Mouse (Mus musculus) stomach, embryonic 15.5 days (tissue): ENCODE results near the gene Epas1. TPM values are rescaled to one million over a fixed set of nuclear protein-coding genes. Genes with fewer than 3 reads are reported as not detected.

Source experiments
- ATAC-seq: fragments of 200-750 bp; cut with Nextera tagmentation; 2 replicates; pipeline ENCODE4 v1.8.0; 2017; ENCODE audit warnings: low read depth, moderate number of reproducible peaks, moderate TSS enrichment; ENCODE audit not compliant: insufficient read depth, low FRiP score
- H3K27ac ChIP-seq: fragments of 300-500 bp; sonication (generic); 2 replicates; pipeline ENCODE4 v1.5.1; 2015; ENCODE audit warnings: mild to moderate bottlenecking, inconsistent platforms
- H3K27me3 ChIP-seq: fragments of 300-500 bp; sonication (generic); replicated peaks from 2 replicates; pipeline ENCODE4 v1.6.1; 2015; ENCODE audit warnings: inconsistent platforms
- H3K36me3 ChIP-seq: fragments of 300-500 bp; sonication (generic); 2 replicates; pipeline ENCODE4 v1.6.1; 2015; ENCODE audit warnings: inconsistent platforms
- H3K4me1 ChIP-seq: fragments of 300-500 bp; sonication (generic); 2 replicates; pipeline ENCODE4 v1.6.1; 2015; ENCODE audit warnings: inconsistent platforms
- H3K4me2 ChIP-seq: fragments of 300-500 bp; sonication (generic); 2 replicates; pipeline ENCODE4 v1.6.1; 2015; ENCODE audit warnings: mild to moderate bottlenecking, inconsistent platforms
- H3K4me3 ChIP-seq: fragments of 300-500 bp; sonication (generic); replicated peaks from 2 replicates; pipeline ENCODE4 v1.5.1; 2015; ENCODE audit warnings: inconsistent platforms
- H3K9ac ChIP-seq: fragments of 300-500 bp; sonication (generic); 2 replicates; pipeline ENCODE4 v1.6.1; 2015; ENCODE audit warnings: inconsistent platforms
- H3K9me3 ChIP-seq: fragments of 300-500 bp; sonication (generic); 2 replicates; pipeline ENCODE4 v1.6.1; 2016; ENCODE audit warnings: inconsistent platforms
- WGBS: fragments of 180-500 bp; shearing (Covaris S2); methylation state at CpG from one replicate; pipeline ENCODE4 v1.1.7; 2015; 5-methylcytosine and 5-hydroxymethylcytosine counted together
- polyA plus RNA-seq: library from polyadenylated mRNA; unstranded; fragments of >200 nt; fragmentation: Nextera tagmentation; extraction: Ambion mirVana; gene quantifications from 2 replicates; pipeline ENCODE4 v1.2.1, GENCODE M21; 2015

Gene Epas1
- polyA plus RNA-seq, 1 experiment from 2014 or later: 4.2 TPM

GRCm38 (mm10) chr17:86779191-86780130 is 26.0 kb downstream of the Epas1 start:
- Histone ChIP-seq H3K4me2 (no peak overlapping the region), H3K9me3 (no peaks in the 10 kb centered on the region), H3K27ac (no peak overlapping the region), H3K27me3 (no peaks in the 10 kb centered on the region), H3K4me3 (no peak overlapping the region), H3K9ac (no peak overlapping the region), H3K36me3 (no peaks in the 10 kb centered on the region), H3K4me1 (no peaks in the 10 kb centered on the region)
- WGBS: 54% methylated on average over 15 of the region's 15 CpGs
- no peak for ATAC-seq

- WGBS: 73% methylated on average over 6 of the region's 6 CpGs
- H3K27me3 ChIP-seq: no peaks in the 10 kb centered on the region
- no peaks in the 10 kb centered on the region for H3K9me3 ChIP-seq
- H3K4me1 ChIP-seq: no peaks in the 10 kb centered on the region
- no peaks in the 10 kb centered on the region for H3K36me3 ChIP-seq
- no peak overlapping the region for H3K27ac ChIP-seq
- H3K9ac ChIP-seq: no peak overlapping the region
- H3K4me2 ChIP-seq: no peak overlapping the region
- H3K4me3 ChIP-seq: no peak overlapping the region
- no peak for ATAC-seq
Measured at GRCm38 (mm10) chr17:86780708-86781318, 27.3 kb downstream of the Epas1 start.

GRCm38 (mm10) chr17:86781755-86782400 is 28.4 kb downstream of the Epas1 start:
- Histone ChIP-seq H3K9me3 (no peaks in the 10 kb centered on the region), H3K4me3 (no peak overlapping the region), H3K27me3 (no peaks in the 10 kb centered on the region), H3K36me3 (no peaks in the 10 kb centered on the region), H3K4me1 (no peaks in the 10 kb centered on the region), H3K9ac (no peak overlapping the region), H3K27ac (no peak overlapping the region), H3K4me2 (no peak overlapping the region)
- 65% methylated on average over 12 of the region's 12 CpGs for WGBS
- ATAC-seq: no peak

- Histone ChIP-seq H3K27ac (no peak overlapping the region), H3K9ac (no peak overlapping the region), H3K4me1 (peaks cover 4% of the 10 kb centered on the region; the same call in 1 of the 2 replicates), H3K4me3 (no peak overlapping the region), H3K9me3 (no peaks in the 10 kb centered on the region), H3K4me2 (no peak overlapping the region), H3K27me3 (no peaks in the 10 kb centered on the region), H3K36me3 (no peaks in the 10 kb centered on the region)
- ATAC-seq: no peak
- WGBS: 77% methylated on average over 10 of the region's 10 CpGs
Measured at GRCm38 (mm10) chr17:86784405-86784977, 31.0 kb downstream of the Epas1 start.

- no peaks in the 10 kb centered on the region for H3K36me3 ChIP-seq
- H3K4me3 ChIP-seq: no peak overlapping the region
- no peak overlapping the region for H3K4me2 ChIP-seq
- H3K9ac ChIP-seq: no peak overlapping the region
- no peak for ATAC-seq
- no peaks in the 10 kb centered on the region for H3K27me3 ChIP-seq
- H3K9me3 ChIP-seq: no peaks in the 10 kb centered on the region
- no peak overlapping the region for H3K27ac ChIP-seq
- WGBS: 51% methylated on average over 7 of the region's 7 CpGs
- H3K4me1 ChIP-seq: peaks cover 4% of the 10 kb centered on the region; the same call in 1 of the 2 replicates
Measured at GRCm38 (mm10) chr17:86785612-86786011, 32.1 kb downstream of the Epas1 start.

GRCm38 (mm10) chr17:86786496-86786895 is 33.0 kb downstream of the Epas1 start:
- H3K27ac ChIP-seq: 0 out of 2 replicates have a peak overlapping the region, but pooled peaks have one; percentile 8
- no peaks in the 10 kb centered on the region for H3K9me3 ChIP-seq
- H3K4me2 ChIP-seq: no peak overlapping the region
- ATAC-seq: no peak
- no peak overlapping the region for H3K9ac ChIP-seq
- no peaks in the 10 kb centered on the region for H3K36me3 ChIP-seq
- H3K4me1 ChIP-seq: peaks cover 4% of the 10 kb centered on the region; the same call in 1 of the 2 replicates
- no peak overlapping the region for H3K4me3 ChIP-seq
- 76% methylated on average over 7 of the region's 7 CpGs for whole genome bisulfite sequencing
- no peaks in the 10 kb centered on the region for H3K27me3 ChIP-seq

- Histone ChIP-seq H3K4me1 (peaks cover 4% of the 10 kb centered on the region; the same call in 1 of the 2 replicates), H3K27me3 (no peaks in the 10 kb centered on the region), H3K36me3 (no peaks in the 10 kb centered on the region), H3K4me3 (no peak overlapping the region), H3K9me3 (no peaks in the 10 kb centered on the region), H3K27ac (no peak overlapping the region), H3K9ac (no peak overlapping the region), H3K4me2 (no peak overlapping the region)
- no peak for ATAC-seq
- 63% methylated on average over 7 of the region's 7 CpGs for WGBS
Measured at GRCm38 (mm10) chr17:86787805-86788204, 34.3 kb downstream of the Epas1 start.

- no peak overlapping the region for H3K4me2 ChIP-seq
- H3K4me3 ChIP-seq: no peak overlapping the region
- no peaks in the 10 kb centered on the region for H3K9me3 ChIP-seq
- 49% methylated on average over 6 of the region's 6 CpGs for WGBS
- H3K27ac ChIP-seq: no peak overlapping the region
- no peaks in the 10 kb centered on the region for H3K36me3 ChIP-seq
- peaks cover 4% of the 10 kb centered on the region; the same call in 1 of the 2 replicates for H3K4me1 ChIP-seq
- H3K27me3 ChIP-seq: no peaks in the 10 kb centered on the region
- ATAC-seq: no peak
- H3K9ac ChIP-seq: no peak overlapping the region
Measured at GRCm38 (mm10) chr17:86788316-86788715, 34.8 kb downstream of the Epas1 start.

- Histone ChIP-seq H3K27me3 (no peaks in the 10 kb centered on the region), H3K4me1 (peaks cover 4% of the 10 kb centered on the region; the same call in 1 of the 2 replicates), H3K4me3 (no peak overlapping the region), H3K36me3 (no peaks in the 10 kb centered on the region), H3K9ac (no peak overlapping the region), H3K4me2 (no peak overlapping the region), H3K27ac (no peak overlapping the region), H3K9me3 (no peaks in the 10 kb centered on the region)
- ATAC-seq: no peak
- WGBS: 86% methylated on average over 8 of the region's 8 CpGs
Measured at GRCm38 (mm10) chr17:86791925-86792324, 38.4 kb downstream of the Epas1 start.

GRCm38 (mm10) chr17:86795773-86796172 is 42.3 kb downstream of the Epas1 start:
- H3K36me3 ChIP-seq: no peaks in the 10 kb centered on the region
- no peak for ATAC-seq
- no peak overlapping the region for H3K4me3 ChIP-seq
- 0 out of 2 replicates have a peak, but pooled peaks cover 4% of the 10 kb centered on the region for H3K4me1 ChIP-seq
- no peak overlapping the region for H3K9ac ChIP-seq
- H3K9me3 ChIP-seq: no peaks in the 10 kb centered on the region
- no peaks in the 10 kb centered on the region for H3K27me3 ChIP-seq
- H3K27ac ChIP-seq: no peak overlapping the region
- no peak overlapping the region for H3K4me2 ChIP-seq
- 73% methylated on average over 5 of the region's 5 CpGs for WGBS

GRCm38 (mm10) chr17:86797031-86797430 is 43.5 kb downstream of the Epas1 start:
- Histone ChIP-seq H3K4me3 (no peak overlapping the region), H3K27me3 (no peaks in the 10 kb centered on the region), H3K9ac (no peak overlapping the region), H3K9me3 (no peaks in the 10 kb centered on the region), H3K4me1 (0 out of 2 replicates have a peak, but pooled peaks cover 4% of the 10 kb centered on the region), H3K4me2 (no peak overlapping the region), H3K36me3 (no peaks in the 10 kb centered on the region), H3K27ac (no peak overlapping the region)
- no peak for ATAC-seq
- 92% methylated on average over 13 of the region's 13 CpGs for WGBS
